Mouse (Mus musculus) thymus, adult 2 months (tissue): ENCODE measurements at regions not wholly inside any gene's neighbourhood (a gene's known extent, or its start where the extent isn't known, plus 50 kb on each side); places are given as distances from the start of the nearest gene placed in this dataset.

Experiments
- DNase-seq: peaks from one replicate; pipeline ENCODE4 v3.0.0; 2021
- H3K27ac ChIP-seq: fragments of 200-500 bp; 2 replicates; pipeline ENCODE4 v1.5.1; 2012; ENCODE audit warnings: low read length, control low read depth; ENCODE audit not compliant: control insufficient read depth, insufficient read depth
- H3K27me3 ChIP-seq: fragments of 200-500 bp; 2 replicates; pipeline ENCODE4 v1.6.1; 2012; ENCODE audit warnings: mild to moderate bottlenecking, low read length, moderate library complexity, mixed read lengths; ENCODE audit not compliant: control insufficient read depth, insufficient read depth
- H3K36me3 ChIP-seq: fragments of 200-500 bp; 2 replicates; pipeline ENCODE4 v1.6.1; 2012; ENCODE audit warnings: mild to moderate bottlenecking, low read length, moderate library complexity; ENCODE audit not compliant: control insufficient read depth, insufficient read depth
- H3K4me1 ChIP-seq: fragments of 200-500 bp; replicated peaks from 2 replicates; pipeline ENCODE4 v1.6.1; 2012; ENCODE audit warnings: low read length; ENCODE audit not compliant: control insufficient read depth, insufficient read depth
- H3K4me3 ChIP-seq: fragments of 200-500 bp; 2 replicates; pipeline ENCODE4 v1.5.1; 2012; ENCODE audit warnings: mild to moderate bottlenecking, low read length, control low read depth, moderate library complexity; ENCODE audit not compliant: control insufficient read depth, insufficient read depth
- CTCF ChIP-seq: fragments of 200-500 bp; IDR thresholded peaks from 2 replicates; pipeline ENCODE4 v1.5.1; 2012; ENCODE audit warnings: mild to moderate bottlenecking, control low read depth, low read length, moderate library complexity, borderline replicate concordance; ENCODE audit not compliant: control insufficient read depth, poor library complexity, insufficient read depth; ENCODE audit errors: extremely low read depth
- POLR2A ChIP-seq: fragments of 200-500 bp; IDR thresholded peaks from 2 replicates; pipeline ENCODE4 v1.6.1; 2012; ENCODE audit warnings: mild to moderate bottlenecking, low read length, control low read depth, moderate library complexity; ENCODE audit not compliant: control insufficient read depth, poor library complexity, insufficient read depth; ENCODE audit errors: extremely low read depth
- WGBS: fragments of 180-500 bp; shearing (Covaris S2); methylation state at CpG from one replicate; pipeline ENCODE4 v1.1.7; 2018; 5-methylcytosine and 5-hydroxymethylcytosine counted together

DNA sequence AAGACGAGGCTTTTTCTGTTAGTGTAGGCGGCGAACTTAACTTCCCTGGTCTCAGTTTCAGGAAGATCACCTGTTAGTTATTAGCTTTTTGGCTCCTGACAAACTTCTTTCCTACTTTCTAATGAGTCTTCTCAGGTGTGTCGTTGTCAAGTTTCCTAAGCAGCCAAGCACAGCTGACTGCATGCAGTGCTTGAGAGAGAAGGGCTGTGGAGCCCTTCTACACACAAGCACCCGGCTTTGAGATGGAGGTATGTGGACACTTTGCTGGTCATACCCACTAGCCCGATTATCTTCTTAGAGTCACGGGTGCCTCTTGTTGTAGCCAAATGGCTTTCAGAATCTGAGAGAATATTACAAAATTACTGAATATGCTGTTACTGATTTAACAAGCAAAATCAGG lies 76.0 kb downstream of the Btg1 start:
- H3K4me3 ChIP-seq, result no peak overlapping the region
- peak overlapping the region; percentile 69 for H3K27ac ChIP-seq
- no peaks in the 10 kb centered on the region for H3K27me3 ChIP-seq
- no peaks in the 10 kb centered on the region for H3K36me3 ChIP-seq
- peaks cover 31% of the 10 kb centered on the region for H3K4me1 ChIP-seq
- 86% methylated on average over 7 of the region's 7 CpGs for WGBS
- TF ChIP-seq POLR2A, result no peak
- TF ChIP-seq CTCF, result no peak
- DNase-seq, result no peak

DNA sequence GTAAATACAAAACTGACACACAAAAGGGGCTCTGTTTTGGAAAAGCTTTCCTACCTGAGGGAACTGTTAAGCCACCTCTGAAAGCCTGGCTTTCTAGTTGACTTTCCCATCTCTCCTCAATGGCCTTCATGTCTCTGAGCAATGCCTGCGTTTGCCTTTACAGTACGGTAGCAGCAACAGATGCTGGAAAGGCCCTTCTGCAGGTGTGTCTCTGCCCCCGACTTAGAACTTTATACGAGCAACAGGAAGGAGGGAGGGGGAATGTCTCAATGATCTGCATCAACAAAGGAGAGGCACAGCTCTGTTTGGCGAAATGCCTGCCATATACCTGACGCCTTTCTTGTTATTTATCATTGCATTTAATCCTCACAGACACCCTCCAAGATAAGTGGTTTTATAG lies 77.0 kb downstream of the Btg1 start:
- no peak overlapping the region for H3K4me3 ChIP-seq
- peak overlapping the region; percentile 86 for H3K27ac ChIP-seq
- H3K4me1 ChIP-seq, result peaks cover 37% of the 10 kb centered on the region
- peak; percentile 75 for DNase-seq
- TF ChIP-seq CTCF, result no peak
- TF ChIP-seq POLR2A, result 0 out of 2 replicates have a peak, but pooled peaks have one; percentile 18
- H3K36me3 ChIP-seq, result no peaks in the 10 kb centered on the region
- no peaks in the 10 kb centered on the region for H3K27me3 ChIP-seq
- 7% methylated on average over 6 of the region's 6 CpGs for WGBS

DNA sequence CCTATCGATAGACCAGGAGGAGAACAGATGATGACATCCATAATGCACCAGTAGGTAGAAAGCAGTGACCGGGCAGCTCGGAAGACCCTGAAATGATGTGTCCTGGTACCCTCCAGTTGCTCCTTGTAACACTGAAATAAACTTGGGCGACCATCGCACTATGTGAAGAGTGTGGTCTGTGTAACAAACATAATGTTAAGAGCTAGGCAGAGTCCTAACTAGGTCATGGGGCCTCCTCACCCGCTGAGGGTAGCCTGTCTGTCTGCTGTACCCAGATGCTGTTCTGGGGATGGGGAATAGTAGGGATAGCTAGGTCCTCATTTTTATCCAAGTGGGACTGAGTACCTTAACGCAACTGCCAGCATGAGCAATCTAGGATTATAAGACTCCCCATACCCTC lies 79.8 kb downstream of the Btg1 start:
- DNase-seq, result peak; percentile 39
- H3K27ac ChIP-seq, result peak overlapping the region; percentile 43
- 83% methylated on average over 7 of the region's 7 CpGs for WGBS
- peaks cover 39% of the 10 kb centered on the region for H3K4me1 ChIP-seq
- TF ChIP-seq CTCF (no peak), POLR2A (no peak)
- H3K27me3 ChIP-seq, result no peaks in the 10 kb centered on the region
- no peak overlapping the region for H3K4me3 ChIP-seq
- H3K36me3 ChIP-seq, result no peaks in the 10 kb centered on the region

DNA sequence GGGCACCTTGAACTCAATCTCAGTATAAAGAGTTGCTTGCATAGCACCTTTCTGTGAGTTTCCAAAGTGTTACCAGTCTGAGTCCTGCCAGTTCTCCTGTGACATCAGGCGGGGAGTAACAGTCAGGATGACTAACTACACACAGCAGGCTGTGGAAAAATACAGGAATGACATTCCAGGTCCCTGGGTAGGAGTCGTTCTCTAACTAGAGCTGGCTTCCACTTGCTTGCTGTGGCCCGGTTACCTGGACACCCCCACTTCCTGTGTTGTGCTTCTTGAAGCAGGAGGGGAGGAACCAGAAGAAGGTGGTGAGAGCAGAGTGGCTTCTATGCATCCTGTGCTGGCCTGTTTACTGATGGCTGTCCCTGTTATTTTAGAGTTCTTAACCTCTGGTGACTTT lies 81.0 kb downstream of the Btg1 start:
- TF ChIP-seq CTCF (no peak), POLR2A (no peak)
- Histone ChIP-seq H3K36me3 (no peaks in the 10 kb centered on the region), H3K27me3 (no peaks in the 10 kb centered on the region), H3K27ac (peak overlapping the region; percentile 99), H3K4me3 (no peak overlapping the region), H3K4me1 (peaks cover 31% of the 10 kb centered on the region)
- peak; percentile 76 for DNase-seq
- WGBS, result 30% methylated on average over 3 of the region's 3 CpGs

DNA sequence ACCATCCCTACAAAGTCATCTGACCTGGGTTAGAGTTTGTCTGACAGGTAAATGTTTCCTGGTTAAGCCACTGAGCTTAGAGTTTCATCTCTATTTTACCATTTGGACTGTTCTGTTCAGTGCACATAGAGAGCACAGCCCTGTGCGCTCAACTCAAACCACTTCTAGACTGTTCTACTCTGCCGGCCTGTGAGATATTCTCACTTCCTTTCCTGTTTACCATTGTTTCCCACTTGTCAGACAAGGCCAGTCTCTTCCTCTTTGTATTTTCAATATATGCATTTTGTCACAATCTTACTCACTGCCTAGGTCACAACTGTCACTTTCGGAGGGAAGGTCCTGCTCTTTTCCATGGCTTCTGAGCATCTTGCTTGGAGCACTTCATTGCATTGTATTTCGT lies 89.8 kb downstream of the Btg1 start:
- 78% methylated on average over 4 of the region's 4 CpGs for WGBS

DNA sequence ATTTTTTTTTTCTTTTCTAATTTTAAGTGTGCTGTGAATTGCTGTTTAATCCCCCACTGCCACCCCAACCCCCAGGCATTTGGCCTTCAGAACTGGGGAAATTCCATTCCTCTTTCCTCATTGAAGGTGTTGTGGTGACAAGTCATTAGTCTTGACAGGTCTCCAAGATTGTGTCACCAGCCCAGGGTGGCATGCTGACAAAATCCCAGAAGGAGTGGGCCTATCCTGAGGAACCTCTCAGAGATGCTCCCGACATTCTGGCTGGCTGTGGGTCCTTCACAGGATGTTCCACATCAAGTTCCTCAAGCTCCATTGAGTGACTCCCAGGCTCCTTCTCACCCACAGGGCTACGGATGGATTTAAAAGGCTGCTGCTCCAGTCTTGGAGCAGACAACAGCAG lies 91.7 kb downstream of the Btg1 start:
- no peak for DNase-seq
- TF ChIP-seq CTCF (no peak), POLR2A (no peak)
- WGBS, result 93% methylated on average over 2 of the region's 2 CpGs
- Histone ChIP-seq H3K27me3 (no peaks in the 10 kb centered on the region), H3K36me3 (no peaks in the 10 kb centered on the region), H3K4me1 (peaks cover 5% of the 10 kb centered on the region), H3K4me3 (no peak overlapping the region), H3K27ac (no peak overlapping the region)

More for the DNA sequence above, 89.8 kb downstream of the Btg1 start:
- H3K4me3 ChIP-seq, result no peak overlapping the region
- TF ChIP-seq CTCF (no peak), POLR2A (no peak)
- DNase-seq, result no peak
- no peaks in the 10 kb centered on the region for H3K27me3 ChIP-seq
- H3K36me3 ChIP-seq, result no peaks in the 10 kb centered on the region
- no peak overlapping the region for H3K27ac ChIP-seq
- peaks cover 3% of the 10 kb centered on the region for H3K4me1 ChIP-seq
